Mouse (Mus musculus) heart, adult 2 months (tissue): ENCODE results near the gene Tchhl1. TPM values are rescaled to one million over a fixed set of nuclear protein-coding genes. Genes with fewer than 3 reads are reported as not detected.
A peak's percentile ranks its signal among the peaks of the same experiment; 100 is the strongest.

Source experiments
- DNase-seq, 2 experiments: peaks; one replicate each; pipeline ENCODE4 v3.0.0; 2021
- H3K27ac ChIP-seq: fragments of 200-600 bp; 2 replicates; pipeline ENCODE4 v1.8.1; 2022
- H3K27me3 ChIP-seq: fragments of 200-500 bp; 2 replicates; pipeline ENCODE4 v1.6.1; 2012; ENCODE audit warnings: mild to moderate bottlenecking, low read length, inconsistent platforms, mixed read lengths; ENCODE audit not compliant: control insufficient read depth, insufficient read depth
- H3K36me3 ChIP-seq: fragments of 200-500 bp; 2 replicates; pipeline ENCODE4 v1.6.1; 2012; ENCODE audit warnings: low read length, inconsistent platforms; ENCODE audit not compliant: control insufficient read depth, insufficient read depth
- H3K4me1 ChIP-seq: fragments of 200-500 bp; 2 replicates; pipeline ENCODE4 v1.6.1; 2011; ENCODE audit warnings: low read length; ENCODE audit not compliant: control insufficient read depth, insufficient read depth
- H3K4me3 ChIP-seq: fragments of 200-600 bp; 2 replicates; pipeline ENCODE4 v1.8.1; 2022
- H3K79me2 ChIP-seq: fragments of 200-500 bp; replicated peaks from 2 replicates; pipeline ENCODE4 v1.6.1; 2012; ENCODE audit warnings: mild to moderate bottlenecking, inconsistent platforms, low read length, moderate library complexity, mixed read lengths; ENCODE audit not compliant: control insufficient read depth, insufficient read depth
- H3K9ac ChIP-seq: fragments of 200-500 bp; 2 replicates; pipeline ENCODE4 v1.6.1; 2012; ENCODE audit warnings: low read depth, mild to moderate bottlenecking, control low read depth, inconsistent platforms, low read length, mixed read lengths
- CTCF ChIP-seq: fragments of 200-600 bp; IDR thresholded peaks from 2 replicates; pipeline ENCODE4 v1.8.1; 2022; ENCODE audit warnings: antibody characterized with exemption, mild to moderate bottlenecking, moderate library complexity
- EP300 ChIP-seq: fragments of 200-500 bp; IDR thresholded peaks from 2 replicates; pipeline ENCODE4 v1.6.1; 2011; ENCODE audit warnings: low read depth, low read length, control low read depth; ENCODE audit not compliant: insufficient read depth
- POLR2A ChIP-seq: fragments of 200-500 bp; IDR thresholded peaks from 2 replicates; pipeline ENCODE4 v1.6.1; 2011; ENCODE audit warnings: mild to moderate bottlenecking, low read depth, low read length, control low read depth; ENCODE audit not compliant: insufficient read depth
- WGBS: fragments of 180-500 bp; shearing (Covaris S2); methylation state at CpG from one replicate; pipeline ENCODE4 v1.1.7; 2018; 5-methylcytosine and 5-hydroxymethylcytosine counted together
- intact Hi-C: fragments of 180-260 bp; cut with DNase I; formaldehyde crosslinking; loops from one replicate; pipeline ENCODE4 v1.15.1; 2025
- long read RNA-seq: library from polyadenylated mRNA; stranded (forward); transcript quantifications from one replicate; pipeline ENCODE4 v2.0.0, GENCODE M21; 2021
- polyA plus RNA-seq: library from polyadenylated mRNA; depleted of rRNA; stranded (reverse); fragments of >200 nt; gene quantifications from 2 replicates; pipeline ENCODE4 v1.2.3, GENCODE M21; 2012; rRNA removed
- total RNA-seq, 2 experiments: library from RNA; stranded (reverse); gene quantifications; 2 replicates each; pipeline ENCODE4 v1.2.3; 2021

The Tchhl1 gene
- total RNA-seq (not detected), polyA plus RNA-seq (not detected in 2 replicates)
- long read RNA-seq: 0 reads

DNA sequence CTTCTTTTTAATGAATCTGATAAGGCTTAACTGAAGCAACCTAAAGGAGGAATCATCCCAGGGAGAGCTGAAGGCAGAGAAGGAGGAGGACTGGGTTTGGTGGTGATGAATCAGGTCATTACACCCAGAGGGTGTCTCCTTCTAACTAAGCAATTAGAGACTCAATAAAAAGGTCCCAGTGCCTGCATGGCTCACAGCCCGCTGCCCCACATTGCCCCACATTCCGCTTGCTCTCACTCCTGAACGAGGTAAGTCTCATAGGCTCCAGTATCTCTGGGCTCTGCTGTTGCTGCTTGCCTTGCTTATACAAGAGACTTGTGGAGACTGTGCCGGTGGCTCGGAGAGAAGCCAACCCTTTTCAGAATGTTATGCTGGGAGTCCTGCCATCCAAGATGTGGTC, at the start of gene Tchhl1:
Tchhl1 (plus strand) TSS at position 194 of the 400 bp plus-strand sequence.
- no peaks in the 10 kb centered on the region for H3K27me3 ChIP-seq
- WGBS: 70% methylated on average over 5 of the region's 5 CpGs
- no peaks in the 10 kb centered on the region for H3K4me1 ChIP-seq
- no peak for DNase-seq
- no peaks in the 10 kb centered on the region for H3K79me2 ChIP-seq
- H3K9ac ChIP-seq: no peak within 1 kb of the TSS
- H3K36me3 ChIP-seq: no peaks in the 10 kb centered on the region
- no peak within 1 kb of the TSS for H3K27ac ChIP-seq
- intact Hi-C loops: no loop called here
- no peak within 1 kb of the TSS for H3K4me3 ChIP-seq
- no peak for TF ChIP-seq EP300
- no peak for TF ChIP-seq POLR2A
- no peak for TF ChIP-seq CTCF

DNA sequence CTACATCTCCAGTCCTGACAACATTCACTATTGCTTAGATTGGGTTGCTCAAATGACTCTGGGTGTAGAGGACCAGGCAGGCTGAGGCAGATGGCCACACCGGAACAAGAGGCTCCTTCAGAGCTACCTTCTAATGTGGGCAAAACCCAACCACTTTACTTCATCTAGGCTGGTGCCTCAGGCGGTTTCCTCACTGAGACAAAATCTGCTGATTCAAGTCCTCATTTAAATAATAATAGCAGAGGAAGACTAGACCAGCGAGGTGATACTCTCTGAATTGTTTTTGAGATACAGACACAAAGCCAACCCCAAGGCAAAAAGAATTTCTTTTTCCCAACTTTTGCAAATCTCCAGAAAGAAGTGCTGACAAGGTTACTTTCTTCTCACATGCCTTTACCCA, 36.9 kb upstream of the Tchhl1 start:
- H3K79me2 ChIP-seq: no peaks in the 10 kb centered on the region
- no peak overlapping the region for H3K4me3 ChIP-seq
- no peaks in the 10 kb centered on the region for H3K4me1 ChIP-seq
- DNase-seq: no peak
- H3K27me3 ChIP-seq: no peaks in the 10 kb centered on the region
- intact Hi-C loops: no loop called here
- WGBS: 59% methylated on average over 3 of the region's 3 CpGs
- H3K27ac ChIP-seq: no peak overlapping the region
- TF ChIP-seq EP300: no peak
- no peak for TF ChIP-seq CTCF
- no peak for TF ChIP-seq POLR2A
- H3K36me3 ChIP-seq: no peaks in the 10 kb centered on the region
- no peak overlapping the region for H3K9ac ChIP-seq

- peaks cover 17% of the 10 kb centered on the region for H3K27me3 ChIP-seq
- WGBS: 91% methylated on average over 1 of the region's 1 CpGs
- H3K36me3 ChIP-seq: no peaks in the 10 kb centered on the region
- no peaks in the 10 kb centered on the region for H3K79me2 ChIP-seq
- no peak for TF ChIP-seq EP300
- no peak for TF ChIP-seq POLR2A
- TF ChIP-seq CTCF: no peak
- intact Hi-C loops: no loop called here
- no peaks in the 10 kb centered on the region; the same call in 1 of the 2 replicates for H3K4me1 ChIP-seq
- H3K9ac ChIP-seq: no peak within 1 kb of the TSS
- H3K27ac ChIP-seq: no peak within 1 kb of the TSS
- DNase-seq: no peak
- no peak within 1 kb of the TSS for H3K4me3 ChIP-seq
Observed at GRCm38 (mm10) chr3:93442030-93442429, 26.5 kb upstream of the Tchhl1 start, which contains the start of gene Tchh. Gene Tchh, plus strand, starts transcription at chr3:93442330.

- H3K36me3 ChIP-seq: no peaks in the 10 kb centered on the region
- H3K79me2 ChIP-seq: no peaks in the 10 kb centered on the region
- TF ChIP-seq CTCF (no peak), EP300 (no peak), POLR2A (no peak)
- H3K27me3 ChIP-seq: peaks cover 17% of the 10 kb centered on the region
- no peak overlapping the region for H3K27ac ChIP-seq
- 2% methylated on average over 38 of the region's 38 CpGs for WGBS
- H3K4me1 ChIP-seq: no peaks in the 10 kb centered on the region; the same call in 1 of the 2 replicates
- DNase-seq: peak; percentile 26 to 45
- 0 out of 2 replicates have a peak overlapping the region, but pooled peaks have one; percentile 24 for H3K4me3 ChIP-seq
- intact Hi-C loops: no loop called here
- no peak overlapping the region for H3K9ac ChIP-seq
Observed at GRCm38 (mm10) chr3:93443501-93444101, 25.0 kb upstream of the Tchhl1 start.

GRCm38 (mm10) chr3:93444343-93445164, 24.0 kb upstream of the Tchhl1 start:
- Histone ChIP-seq H3K27ac (no peak overlapping the region), H3K9ac (peak overlapping the region; percentile 11; the same call in 1 of the 2 replicates), H3K36me3 (no peaks in the 10 kb centered on the region), H3K4me1 (no peaks in the 10 kb centered on the region; the same call in 1 of the 2 replicates), H3K27me3 (peaks cover 17% of the 10 kb centered on the region), H3K79me2 (no peaks in the 10 kb centered on the region), H3K4me3 (peak overlapping the region; percentile 57)
- DNase-seq: peak; percentile 75 to 77
- 1% methylated on average over 56 of the region's 56 CpGs for WGBS
- intact Hi-C loops: no loop called here
- TF ChIP-seq CTCF: no peak
- TF ChIP-seq POLR2A: no peak
- TF ChIP-seq EP300: no peak
